Mouse (Mus musculus): ENCODE data around the gene Crat.
A peak's percentile ranks its signal among the peaks of the same experiment; 100 is the strongest.
"Not testable (repeated sequence)": the region's sequence is repeated elsewhere in the genome, so short reads cannot be mapped to it uniquely, and the experiment has no call there.

Gene Crat

DNA sequence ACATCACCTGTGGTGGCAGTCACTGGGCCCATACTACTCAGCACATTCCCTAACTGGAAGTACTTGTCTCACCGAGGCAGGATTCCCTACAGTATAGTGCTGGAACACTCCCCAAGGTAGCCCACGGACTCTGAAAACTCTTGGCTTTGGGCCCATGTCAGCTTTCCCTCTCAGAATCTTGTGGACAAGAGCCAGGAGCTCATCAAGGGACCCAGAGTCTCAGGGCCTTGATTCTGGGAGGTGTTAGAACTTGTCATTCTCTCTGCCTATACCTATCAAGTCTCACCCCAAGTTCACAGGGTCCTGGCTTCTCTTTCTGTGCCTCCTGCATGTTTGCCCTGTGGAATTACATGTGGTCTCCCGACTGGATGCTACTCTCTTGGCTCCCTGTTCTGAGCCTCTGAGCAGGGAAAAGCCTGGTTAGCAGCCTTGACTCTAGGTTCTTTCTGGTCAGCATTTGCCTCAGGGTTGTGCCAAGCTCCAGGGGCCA lies 24.6 kb upstream of the Crat start:
- DNase-seq (ENCODE audit: low spot score in 2 of 2), result no peak

DNA sequence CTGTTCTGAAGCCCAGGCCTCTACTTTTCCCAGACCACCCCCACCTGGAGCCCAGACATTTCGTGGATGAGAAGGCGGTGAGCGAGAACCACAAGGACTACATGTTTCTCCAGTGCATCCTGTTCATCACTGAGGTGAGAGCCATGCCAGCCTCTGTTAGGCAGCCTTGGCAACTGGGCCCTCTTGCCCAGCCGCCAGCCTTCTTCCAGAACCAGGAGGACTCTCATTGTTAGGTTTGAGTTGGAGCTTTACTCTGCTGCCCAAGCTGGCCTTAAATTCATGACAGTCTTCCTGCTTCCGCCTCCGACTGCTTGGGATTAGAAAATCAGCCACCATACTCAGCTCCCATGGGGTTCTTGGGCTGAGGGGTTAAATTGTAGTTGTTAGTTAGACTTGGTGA lies 24.0 kb upstream of the Crat start:
- DNase-seq (ENCODE audit: low spot score in 2 of 2), result no peak

DNA sequence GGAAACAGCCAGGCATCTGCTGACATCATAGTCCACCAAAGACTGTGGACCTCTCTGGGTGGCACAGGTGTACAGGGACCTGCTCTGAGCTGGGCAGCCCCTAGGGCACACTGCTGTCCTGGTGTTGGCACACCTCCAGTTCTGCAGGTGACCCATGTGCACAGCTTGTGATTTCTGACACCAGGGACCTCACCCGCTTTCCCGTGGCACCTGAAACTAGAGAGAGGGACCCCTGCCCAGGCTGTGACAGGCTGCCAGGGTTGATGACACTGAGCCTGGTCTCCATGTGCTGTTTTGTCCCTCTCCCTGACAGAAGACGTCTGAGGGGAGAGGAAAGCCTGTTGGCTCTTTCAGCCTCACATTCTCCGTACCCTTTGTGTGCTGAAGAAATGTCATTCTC lies 22.2 kb upstream of the Crat start:
- no peak for DNase-seq (ENCODE audit: low spot score in 2 of 2)

DNA sequence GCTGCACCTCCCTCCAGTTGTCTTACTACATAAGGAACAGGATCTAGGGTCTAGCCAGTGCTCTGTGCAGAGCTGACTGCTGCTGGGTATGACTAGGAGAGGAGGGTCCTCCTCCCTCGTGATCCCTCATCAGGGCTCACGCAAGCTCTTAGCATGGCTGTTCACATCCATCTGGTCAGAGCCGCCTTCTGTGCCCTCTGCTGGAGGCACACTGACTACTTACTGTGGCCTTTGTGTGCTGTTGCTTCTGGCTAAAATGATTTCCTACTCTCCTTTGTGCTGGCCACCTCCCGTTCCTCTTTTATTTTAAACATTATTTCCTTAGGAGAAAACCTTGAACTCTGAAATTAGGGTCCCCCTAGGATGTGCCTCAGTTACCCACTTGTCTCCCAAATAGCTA lies 21.2 kb upstream of the Crat start:
- no peak for DNase-seq (ENCODE audit: low spot score in 2 of 2)

DNA sequence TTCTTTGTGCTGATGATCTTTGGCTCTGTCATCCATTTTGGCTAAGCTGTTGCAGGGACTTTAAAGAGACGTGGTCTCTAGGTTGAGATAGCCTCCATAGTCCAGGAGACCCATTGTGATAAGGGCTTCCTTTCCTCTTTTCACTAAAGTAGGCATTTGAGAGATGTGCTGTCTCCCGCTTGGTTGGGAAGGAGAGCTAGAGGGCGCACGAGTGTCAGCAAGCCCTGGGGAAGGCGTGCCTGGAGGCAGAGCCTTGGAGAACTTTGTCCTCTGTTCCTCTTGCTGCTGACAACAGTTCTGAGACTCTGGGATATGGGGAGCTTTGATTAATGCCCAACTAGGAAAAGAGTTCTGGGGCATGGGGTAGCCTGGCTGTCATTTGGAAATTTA lies 20.5 kb upstream of the Crat start:
- no peak for DNase-seq (ENCODE audit: low spot score in 2 of 2)

DNA sequence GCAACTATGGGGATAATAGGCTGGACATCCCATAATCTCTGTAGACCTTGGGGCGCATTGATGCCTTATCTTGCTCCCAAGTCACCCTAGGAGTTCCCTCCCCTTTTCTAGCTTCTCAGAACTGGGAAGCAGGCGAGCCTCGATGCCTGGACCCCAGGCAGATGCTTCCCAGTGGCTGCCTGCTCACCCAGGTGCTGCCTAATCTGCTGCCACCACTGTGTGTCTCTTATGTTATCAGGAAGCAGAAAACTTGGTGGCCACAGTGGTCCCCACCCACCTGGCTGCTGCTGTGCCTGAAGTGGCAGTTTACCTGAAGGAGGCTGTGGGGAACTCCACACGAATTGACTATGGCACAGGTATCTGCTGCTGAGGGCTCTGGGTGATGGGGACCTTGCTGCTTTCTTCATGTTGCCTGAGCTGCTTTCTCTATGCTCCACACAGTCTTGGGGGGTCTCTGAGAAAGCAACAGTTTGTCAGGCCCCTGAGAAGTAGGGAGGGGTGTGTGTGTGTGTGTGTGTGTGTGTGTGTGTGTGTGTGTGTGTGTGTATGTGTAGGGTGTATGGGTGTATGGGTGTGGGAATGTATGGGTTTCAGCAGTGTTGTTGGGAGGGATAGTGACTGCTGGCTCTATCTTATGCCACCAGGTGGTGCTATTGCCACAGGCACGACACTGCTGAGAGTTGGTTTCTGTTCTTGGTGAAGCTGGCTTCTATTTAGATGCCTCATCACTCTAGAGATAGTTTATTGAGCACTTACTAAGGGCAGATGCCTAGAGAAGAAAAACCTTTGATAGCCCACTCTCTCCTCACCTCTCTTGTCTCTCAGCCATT lies 19.9 kb upstream of the Crat start:
- DNase-seq (ENCODE audit: low spot score in 2 of 2), result peak; percentile 60 to 75

DNA sequence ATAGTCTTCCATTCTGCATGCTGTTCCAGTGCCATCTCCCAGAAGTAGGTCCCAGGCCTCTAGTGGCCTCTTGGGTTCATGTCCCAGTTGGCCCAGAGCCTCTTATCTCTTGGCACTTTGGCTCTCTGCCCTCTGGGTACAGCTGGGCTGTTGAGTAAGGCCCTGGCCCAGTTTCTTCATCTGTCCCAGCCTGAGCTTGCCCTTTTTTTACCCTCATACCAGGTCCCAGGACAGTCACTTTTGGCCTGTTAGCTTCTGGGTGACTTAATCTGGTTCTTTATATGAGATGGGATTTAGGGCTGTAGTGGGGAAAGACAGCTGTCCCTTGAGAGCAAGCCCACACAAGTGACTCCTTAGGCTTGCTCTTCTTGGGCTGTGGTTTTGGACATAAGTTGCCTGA lies 13.5 kb upstream of the Crat start:
- DNase-seq (ENCODE audit: low spot score in 2 of 2), result no peak

DNA sequence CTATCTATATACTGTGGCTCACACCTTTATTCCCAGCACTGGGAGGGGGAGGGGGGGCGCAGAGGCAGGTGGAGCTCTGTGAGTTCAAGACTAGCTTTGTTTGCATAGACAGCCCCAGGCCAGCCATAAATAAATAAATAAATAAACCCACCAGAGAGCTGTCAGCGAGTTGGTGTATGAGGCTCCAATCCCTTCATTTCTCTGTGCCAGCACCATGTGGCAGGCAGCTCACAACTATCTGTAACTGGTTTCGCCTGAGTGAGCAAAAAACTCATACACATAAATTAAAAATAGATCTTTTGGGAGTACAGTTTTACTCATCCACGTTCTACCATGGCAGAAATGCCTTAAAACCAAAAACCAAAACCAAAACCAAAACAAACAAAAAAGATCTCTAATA lies 5.8 kb upstream of the Crat start:
- no peak for DNase-seq (ENCODE audit: low spot score in 2 of 2)

DNA sequence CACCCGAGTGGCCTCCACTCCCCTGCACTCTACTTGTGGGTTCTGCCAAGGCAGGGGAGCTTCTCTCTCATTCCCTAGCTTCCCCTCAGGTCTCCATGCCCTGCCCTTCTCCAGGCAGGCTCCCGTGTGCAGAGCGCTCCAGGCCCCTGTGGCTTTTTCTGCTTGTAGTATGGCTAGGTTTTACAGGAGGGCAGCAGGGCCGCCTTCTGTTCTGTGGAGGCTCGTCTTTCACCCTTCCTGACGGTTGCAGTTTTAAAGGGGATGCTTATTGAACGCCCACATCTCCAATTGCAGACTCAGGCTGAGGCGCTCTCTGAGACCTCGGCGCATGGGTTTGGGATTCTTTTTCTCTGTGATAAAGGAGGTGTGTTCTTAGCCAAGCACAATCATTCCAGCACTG lies 3.5 kb upstream of the Crat start:
- DNase-seq (ENCODE audit: low spot score in 2 of 2), result no peak

DNA sequence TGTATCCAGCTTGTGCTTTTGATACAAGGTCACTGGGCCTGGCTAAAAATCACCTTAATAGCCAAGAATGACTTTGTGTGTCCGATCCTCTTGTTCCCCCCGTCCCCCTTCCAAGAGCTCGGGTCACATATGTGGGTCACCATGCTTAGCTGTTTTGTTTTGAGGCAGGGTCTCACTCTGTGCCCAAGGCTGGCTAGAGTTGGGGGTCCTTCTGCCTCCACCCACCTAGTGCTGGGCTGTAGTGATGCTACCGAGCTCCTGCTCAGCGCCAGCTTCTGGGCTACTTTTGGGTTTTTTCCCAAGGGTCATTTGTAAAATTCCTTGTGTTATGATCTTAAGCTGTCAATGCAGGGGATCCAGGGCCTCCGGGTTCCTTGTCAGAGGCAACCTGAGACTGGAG lies 2.6 kb upstream of the Crat start:
- no peak for DNase-seq (ENCODE audit: low spot score in 2 of 2)

DNA sequence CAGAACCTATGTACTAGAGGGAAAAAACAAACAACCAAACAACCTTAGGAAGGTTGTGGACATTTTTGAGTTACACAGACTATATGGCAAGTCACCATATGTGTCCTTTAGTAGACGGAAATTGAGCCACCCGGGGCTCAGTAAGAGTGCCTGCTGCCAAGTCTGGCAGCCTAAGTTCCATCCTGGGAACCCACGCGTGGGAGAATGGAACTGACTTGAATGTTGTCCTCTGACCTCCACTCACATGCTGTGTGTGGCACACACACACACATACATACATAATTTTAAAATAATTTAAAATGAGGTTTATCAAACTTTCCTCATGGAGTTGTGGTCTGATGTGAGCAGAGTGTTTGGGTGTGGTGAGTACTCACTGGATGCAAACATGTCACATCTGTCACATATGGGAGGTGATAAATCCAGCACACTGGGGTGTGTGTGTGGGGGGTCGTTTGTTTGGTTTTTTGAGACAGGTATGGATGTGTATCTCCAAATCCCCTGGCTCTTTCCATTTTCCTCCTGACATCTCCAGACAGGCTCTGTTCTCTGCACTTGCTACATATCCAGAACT lies 2.1 kb upstream of the Crat start:
- DNase-seq (ENCODE audit: low spot score in 2 of 2), result no peak

DNA sequence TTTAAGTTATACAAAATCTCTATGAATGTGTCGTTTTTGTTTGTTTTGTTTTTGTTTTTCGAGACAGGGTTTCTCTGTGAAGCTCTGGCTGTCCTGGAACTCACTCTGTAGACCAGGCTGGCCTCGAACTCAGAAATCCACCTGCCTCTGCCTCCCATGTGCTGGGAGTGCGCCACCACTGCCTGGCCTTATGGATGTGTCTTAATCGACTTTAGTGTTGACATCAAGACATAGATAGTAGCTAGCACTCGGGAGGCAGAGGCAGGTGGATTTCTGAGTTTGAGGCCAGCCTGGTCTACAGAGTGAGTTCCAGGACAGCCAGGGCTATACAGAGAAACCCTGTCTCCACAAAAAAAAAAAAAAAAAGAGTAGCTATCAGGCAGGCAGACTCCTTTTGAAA lies 1.5 kb upstream of the Crat start:
- not testable (repeated sequence) for DNase-seq (ENCODE audit: low spot score in 2 of 2)

DNA sequence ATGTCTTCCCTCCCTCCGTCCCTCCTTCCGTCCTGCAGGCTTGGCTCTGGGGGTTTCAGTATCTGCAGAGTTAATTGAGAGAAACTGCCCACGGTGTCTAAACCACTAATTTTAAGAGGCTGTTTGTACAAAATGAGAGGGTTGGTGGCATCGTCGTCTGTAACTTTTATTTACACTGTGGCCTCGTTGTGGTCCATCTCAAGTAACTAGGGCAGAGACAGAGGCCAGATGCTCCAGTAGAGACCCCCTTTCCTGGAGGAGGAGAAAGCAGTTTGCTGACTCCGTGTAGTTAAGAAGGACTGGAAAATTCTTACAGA lies 994 bp upstream of the Crat start:
- no peak for DNase-seq (ENCODE audit: low spot score in 2 of 2)

DNA sequence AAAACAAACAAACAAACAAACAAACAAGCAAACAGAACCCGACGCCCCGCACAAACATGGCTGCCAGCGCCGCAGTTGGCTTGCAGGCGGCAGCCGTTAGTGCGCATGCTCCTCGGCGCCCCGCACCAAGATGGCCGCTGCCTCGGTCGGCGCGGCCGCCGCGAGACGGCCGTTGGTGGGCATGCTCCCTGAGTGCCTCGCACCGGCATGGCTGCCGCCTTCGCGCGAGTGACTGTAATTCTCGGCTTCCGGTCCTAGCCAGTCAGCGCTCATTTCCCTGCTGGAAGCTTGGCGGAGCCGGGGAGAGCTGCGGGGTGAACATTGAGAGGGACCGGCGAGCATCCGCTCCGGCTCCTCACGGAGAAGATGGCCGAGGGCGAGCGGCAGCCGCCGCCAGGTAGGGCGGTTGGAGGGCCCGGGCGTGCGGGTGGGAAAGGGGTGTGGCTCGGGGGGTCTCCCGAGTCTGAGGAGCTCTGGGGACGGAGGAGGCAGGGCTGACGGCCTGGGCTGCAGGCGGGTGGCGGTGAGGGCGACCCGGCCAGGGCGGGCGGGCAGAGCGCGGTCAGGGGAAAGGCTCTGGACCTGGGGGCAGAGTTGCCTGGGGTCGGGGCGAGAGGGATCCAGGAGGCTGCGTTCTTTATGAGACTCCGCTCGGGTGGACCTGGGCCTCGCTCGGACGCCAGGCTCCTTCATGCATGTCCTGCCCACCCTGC lies 479 bp upstream of the Crat start, which contains the start of gene Ptpa:
Gene Ptpa (plus strand): TSS at position 104 of the 713 bp plus-strand sequence.
- peak; percentile 90 to 92 for DNase-seq (ENCODE audit: low spot score in 2 of 2)

DNA sequence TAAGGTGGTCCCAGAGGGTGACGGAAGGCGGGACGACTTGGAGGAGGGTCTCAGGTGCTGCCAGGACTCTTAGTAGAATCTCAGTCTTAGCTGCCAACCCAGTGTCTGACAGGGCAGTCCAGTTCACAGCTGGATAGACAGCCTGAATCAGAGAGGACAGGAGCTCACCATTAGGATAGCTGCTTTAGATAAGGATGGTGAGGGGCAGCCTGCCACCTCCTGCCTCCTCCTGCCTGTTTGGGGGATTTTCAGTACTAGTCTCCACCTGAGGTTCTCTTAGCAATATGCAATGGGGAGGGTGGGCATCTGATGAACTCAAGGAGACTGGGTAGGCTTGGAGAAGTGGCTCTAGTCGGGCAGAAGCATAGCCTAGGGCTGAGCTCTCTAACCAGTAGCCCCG lies 932 bp downstream of the Crat start:
- no peak for DNase-seq (ENCODE audit: low spot score in 2 of 2)

DNA sequence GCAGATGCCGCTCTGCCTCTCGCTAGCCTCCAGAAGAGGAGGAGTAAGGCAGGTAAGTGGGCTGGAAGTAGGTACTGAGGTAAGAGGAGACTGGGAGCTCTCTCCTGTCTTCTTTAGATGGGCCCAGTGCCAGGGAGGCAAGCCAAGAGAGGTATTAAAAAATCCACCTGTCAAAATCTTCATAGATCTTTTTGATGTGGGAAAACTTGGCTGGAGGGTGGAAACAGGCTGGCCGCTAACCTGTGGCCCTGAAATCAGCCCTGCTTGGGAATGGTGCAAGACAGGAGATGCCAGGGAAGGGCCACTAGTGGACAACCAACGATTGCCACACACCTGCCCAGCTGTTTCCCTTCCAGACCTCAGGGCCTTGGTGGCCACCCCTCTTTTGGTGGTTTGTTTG lies 1.5 kb downstream of the Crat start:
- no peak for DNase-seq (ENCODE audit: low spot score in 2 of 2)

DNA sequence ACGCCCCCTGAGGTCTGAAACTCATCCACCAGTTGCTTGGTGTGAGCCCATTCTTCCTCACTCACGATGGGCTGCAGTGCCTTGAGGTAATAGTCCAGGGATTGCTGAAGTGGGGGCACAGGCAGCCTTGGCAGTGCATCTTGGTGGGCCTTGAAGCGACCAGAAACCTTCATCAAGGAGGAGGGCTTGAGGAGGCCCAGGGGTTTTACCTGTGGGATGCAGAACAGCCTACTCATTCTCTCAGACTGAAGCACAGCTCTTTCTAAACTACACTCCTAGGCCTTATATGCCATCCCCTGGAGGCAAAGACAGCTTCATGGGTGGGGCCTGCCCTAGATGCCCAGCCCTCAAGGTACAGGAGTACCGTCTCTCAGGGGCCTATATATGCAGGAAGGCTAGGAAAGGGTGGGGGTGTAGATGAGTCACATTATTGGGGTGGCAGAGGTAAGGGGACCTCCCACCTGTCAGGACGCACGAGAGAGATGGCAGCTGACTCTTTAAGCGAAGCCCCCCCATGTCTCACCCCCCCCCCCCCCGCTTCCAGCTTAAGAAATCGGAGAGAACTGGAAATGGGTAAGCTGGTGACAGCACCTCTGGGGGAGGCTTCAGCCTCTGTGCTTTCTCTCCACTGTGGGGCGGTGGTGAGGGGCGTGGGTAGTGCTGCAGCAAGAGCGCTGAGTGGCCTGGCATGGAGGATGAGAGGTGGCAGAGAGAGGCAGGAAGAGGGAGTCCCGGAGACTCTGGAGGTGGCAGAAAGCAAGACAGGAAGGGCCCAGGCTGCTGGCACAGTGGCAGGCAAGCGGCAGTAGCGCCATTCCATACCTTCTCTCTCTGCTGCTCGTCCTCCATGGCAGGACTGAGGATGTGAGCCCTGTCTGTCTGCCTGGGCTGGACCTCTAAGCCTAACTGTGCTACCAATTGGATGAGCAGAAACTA lies 2.3 kb downstream of the Crat start:
- DNase-seq (ENCODE audit: low spot score in 2 of 2), result no peak

DNA sequence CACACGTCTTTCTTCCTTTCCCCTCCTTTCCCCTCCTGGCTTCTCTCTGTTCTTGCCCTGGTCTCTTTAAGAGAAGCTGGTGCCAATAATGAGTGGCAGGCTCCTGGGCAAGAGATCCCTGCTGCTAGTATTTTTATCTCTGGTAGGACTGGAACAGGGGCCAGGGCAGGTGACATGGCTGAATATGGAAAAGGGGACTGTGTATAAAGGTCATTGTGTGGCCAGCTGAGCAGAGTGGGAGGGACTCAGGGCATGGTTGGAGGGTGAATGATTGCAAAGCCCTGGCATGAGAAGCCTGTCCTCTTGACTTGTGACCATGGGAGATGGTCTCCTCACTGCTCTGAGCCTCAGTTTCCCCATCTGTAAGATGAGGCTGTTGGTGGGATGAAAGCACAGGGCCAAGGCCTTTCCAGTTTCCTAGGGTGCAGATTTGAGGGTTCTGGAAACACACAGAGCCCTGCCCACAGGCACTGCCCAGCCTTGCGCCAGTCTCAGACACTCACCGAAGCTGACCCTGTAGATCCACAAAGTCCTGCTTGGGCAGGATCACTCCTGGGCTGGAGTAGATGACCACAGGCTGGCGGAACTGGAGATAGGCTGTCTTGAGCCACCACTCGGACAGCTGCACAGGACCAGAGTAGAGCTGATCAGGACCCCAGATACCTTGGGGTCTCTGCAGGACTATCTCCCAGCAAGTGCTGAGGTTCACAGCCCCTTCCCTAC lies 6.0 kb downstream of the Crat start:
- DNase-seq (ENCODE audit: low spot score in 2 of 2), result no peak

DNA sequence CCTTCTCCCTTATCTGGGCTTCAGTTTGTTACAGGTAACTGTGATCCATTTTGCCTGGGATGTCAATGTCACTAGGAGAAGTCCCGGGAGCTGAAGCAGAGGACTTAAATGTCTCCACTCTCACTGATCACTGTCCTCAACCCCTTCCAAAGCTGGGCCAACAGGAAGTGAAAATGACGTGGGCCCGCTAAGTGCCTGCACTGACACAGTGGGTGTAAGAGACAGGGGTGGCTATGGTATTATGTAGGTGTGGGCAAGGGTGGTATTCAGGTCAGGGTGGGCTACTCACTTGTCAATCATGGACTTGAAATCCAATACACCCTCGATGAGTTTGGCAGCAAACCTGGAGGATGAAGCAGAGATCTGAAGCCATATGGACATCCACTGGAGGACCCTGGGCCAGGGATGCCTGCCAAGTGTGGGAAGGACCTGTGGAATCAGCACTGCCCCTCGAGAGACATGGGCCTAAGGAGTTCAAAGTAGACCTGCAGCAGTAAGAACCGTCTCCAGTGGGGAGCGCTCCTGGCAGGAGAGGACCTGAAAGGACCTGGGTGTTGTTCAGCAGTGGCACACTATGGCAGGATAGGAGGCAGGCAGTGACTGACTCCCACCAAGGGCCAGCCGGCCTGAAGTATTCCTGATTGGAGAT lies 7.0 kb downstream of the Crat start:
- DNase-seq (ENCODE audit: low spot score in 2 of 2), result no peak

DNA sequence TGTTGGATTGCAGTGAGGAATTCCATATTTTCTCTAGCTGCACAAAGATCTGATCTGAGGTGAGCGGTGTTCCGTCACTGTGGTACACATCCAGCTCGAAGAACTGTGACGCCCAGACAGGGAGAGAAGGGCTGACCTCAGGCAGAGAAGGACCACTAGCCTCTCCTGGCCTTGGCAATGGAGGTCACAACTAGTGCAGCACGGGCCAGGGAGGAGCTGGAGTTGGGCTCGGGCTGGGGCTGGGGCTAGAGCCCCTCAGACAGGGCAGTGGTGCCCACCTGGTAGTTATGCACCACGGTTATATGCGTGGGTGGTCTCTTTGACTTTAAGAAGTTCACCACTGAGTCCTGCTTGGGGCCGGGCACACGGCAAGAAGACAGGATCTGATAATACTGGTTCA lies 7.8 kb downstream of the Crat start:
- DNase-seq (ENCODE audit: low spot score in 2 of 2), result no peak

DNA sequence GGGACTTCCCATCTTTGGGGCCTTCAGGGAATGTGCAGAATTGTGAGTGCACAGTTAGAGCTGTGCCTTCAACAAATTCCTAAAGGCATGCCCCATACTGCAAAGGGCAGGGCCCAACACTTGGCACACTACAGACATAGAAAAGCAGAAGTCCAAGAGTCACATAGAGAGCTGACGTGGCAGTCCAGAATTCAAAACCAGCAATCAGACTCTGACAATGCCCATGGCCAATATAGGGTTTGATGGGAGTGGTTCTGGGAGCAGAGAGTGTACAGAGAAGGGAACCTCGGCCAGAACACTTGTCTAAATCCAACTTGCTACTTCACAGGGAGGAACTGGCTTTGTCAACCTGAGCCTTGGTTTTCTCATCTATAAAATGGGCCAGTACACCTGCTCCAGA lies 8.4 kb downstream of the Crat start:
- DNase-seq (ENCODE audit: low spot score in 2 of 2), result no peak

All from natural killer cell, adult 2 months (primary cell).